Mouse (Mus musculus) adipocyte (in vitro differentiated cells): ENCODE measurements around the gene Akain1.

ENCODE experiments used
- DNase-seq: peaks from one replicate; pipeline ENCODE4 v3.0.0-alpha.2; 2016; ENCODE audit warnings: low spot score

The Akain1 gene

DNA sequence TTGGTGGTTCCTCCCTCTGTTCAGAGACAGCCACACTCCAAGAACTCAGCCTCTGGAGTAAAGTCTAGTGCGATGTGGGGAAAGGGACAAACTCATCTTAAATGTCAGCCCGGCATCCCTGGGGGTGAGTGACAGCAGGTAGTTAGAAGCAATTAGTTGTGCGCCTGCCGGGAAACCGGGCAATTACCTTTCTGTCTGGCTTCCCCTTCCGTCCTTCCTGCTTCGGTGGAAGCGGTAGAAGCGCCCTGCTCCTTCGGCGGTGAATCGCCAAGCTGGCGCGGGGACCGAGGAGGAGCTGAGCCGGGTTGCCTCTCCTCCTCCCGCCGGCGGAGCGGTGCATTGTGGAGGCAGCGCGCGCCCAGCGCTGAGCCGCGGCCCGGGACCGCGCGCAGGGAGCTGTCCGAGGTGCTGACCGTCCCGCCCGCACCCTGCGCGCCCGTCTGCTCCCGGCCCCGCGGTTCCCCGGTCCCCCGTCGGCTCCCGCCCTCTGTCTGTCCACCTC, at the start of gene Akain1:
Gene Akain1, plus strand, starts transcription at position 337 of the 502 bp plus-strand sequence.
- DNase-seq, result no peak

DNA sequence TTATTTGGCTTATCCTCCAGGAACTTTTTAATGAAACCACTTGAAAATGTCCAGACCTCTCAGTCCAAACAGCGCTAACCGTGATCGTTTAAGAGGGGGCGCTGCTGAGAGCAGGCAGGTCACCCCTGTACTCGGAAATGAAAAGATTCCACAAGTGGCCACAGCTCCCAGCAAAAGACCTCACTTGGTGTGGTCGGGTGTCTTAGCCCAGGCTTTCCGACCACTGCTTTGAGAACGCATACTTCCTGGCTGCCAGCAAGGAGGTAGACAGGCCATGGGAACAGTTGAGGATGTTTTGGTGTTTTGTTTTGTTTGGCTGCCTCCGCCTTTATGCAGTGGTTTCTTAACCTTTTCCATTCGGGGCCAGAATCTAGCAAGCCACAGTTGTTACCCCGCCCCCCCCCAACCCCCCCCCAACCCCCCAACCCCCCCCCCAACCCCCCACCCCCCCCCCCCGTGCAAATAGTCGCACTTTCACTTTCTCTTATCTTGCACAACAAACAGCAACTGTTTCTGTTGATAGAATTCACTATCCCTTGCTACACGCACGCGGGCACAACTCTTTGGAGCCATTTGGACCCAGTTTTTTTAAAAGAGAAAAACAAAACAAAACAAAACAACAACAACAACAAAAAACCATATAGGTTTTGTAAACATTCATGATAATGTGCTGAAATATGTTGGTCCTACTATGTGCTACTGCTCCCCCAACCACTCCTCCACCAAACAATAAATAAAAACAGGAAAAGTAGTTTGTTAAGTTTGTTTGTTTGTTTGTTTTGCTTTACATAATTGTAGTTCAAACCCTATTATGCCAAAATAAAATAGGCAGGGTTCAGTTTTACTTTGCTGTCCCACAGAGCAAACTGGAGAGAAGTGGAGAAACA, 42.7 kb upstream of the Akain1 start:
- DNase-seq, result peak; percentile 73

DNA sequence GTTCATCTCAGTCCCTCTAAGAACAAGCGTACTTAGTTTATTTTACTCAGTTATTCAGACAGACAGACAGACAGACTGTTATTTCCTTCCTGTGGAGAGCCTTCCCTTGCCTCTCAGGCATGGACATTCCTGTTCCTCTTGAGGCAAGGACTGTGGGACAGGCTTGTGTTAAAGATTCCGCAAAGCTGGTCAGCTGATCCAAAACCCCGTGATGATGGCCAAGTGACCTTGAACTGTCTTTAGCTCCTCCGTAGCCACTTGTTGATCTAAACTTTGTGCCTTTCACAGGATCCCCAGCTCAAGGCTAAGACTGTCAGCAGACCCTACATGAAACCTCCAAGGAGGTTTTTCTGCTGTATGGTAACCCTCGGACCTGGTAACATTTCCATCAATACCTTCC, 42.0 kb upstream of the Akain1 start:
- no peak for DNase-seq

- no peak for DNase-seq
These were observed 41.0 kb upstream of the Akain1 start for GRCm38 (mm10) chr17:69398092-69398491.

DNA sequence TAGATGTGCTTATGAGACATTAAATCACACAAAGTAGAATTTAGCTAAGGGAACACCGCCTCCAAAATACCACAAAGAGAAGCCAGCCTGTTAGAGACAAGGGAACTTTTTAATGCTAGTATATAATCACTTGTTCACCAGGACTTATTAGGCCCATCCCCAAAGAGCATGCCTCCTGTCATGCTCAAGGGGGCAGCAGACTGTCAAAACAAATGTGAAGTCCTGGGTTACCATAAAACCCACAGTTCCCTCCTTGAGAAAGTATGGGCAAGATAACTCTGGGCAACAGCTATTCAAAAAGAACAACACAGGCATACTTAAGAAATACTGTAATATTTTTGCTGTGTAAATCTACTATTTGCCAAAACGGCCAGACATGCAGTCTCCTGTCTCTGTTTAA, 38.0 kb upstream of the Akain1 start:
- DNase-seq, result peak; percentile 57

DNA sequence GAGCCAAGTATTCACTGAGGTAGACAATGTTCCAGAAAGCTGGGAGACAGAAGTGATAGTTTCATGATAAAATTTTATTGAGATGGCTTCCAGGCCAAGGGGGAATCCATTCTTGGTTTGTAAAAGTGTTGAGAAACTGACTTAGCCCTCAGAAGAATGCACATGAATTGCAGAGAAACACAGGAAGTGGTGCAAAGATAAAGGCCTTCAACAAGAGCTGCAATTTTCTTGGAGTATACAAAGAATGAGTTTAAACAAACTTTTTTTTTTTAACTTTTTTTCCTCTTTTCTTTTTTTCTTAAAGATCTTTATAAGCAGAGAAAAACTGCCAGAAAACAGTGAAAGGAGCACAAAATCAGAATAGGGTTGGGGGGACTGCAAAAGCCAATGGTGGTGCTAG, 23.0 kb upstream of the Akain1 start:
- DNase-seq, result no peak

DNA sequence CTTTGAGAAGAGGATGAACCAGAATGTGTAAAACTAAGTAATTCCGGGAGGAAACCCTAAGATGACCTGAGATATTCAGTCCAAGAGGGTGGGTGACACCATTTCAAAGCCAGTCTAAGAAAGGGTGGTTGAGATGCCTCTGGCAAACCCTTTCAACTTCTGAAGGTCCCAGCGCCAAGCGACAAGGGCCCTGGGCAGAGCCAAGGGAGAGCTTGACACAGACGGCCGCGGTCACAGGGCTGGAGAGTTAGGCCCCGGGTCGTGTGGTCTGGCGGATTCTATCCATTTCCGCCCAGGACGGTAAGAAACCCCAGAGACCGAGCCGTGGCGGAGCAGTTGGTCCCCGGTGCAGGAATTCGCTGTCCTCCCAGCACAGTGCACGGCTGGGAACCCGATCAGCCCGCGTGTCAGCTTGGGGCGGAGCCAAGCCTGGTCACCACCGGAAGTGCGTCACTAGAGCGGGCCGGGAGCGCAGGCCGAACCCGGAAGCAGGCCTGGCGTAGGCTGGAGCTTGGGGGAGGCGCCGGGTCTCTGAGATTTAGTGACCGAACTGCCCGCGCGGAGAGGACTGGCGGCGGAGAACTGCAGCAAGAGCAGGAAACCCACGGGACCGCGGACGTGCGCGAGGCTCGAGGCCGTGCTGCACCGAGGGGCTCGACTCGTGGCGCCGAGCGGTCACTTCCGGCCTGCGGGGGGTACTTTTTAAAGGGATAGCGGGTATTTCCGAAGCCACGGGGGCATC, 22.0 kb upstream of the Akain1 start:
- peak; percentile 97 for DNase-seq

- no peak for DNase-seq
These were observed 21.3 kb upstream of the Akain1 start for GRCm38 (mm10) chr17:69417724-69418373.

DNA sequence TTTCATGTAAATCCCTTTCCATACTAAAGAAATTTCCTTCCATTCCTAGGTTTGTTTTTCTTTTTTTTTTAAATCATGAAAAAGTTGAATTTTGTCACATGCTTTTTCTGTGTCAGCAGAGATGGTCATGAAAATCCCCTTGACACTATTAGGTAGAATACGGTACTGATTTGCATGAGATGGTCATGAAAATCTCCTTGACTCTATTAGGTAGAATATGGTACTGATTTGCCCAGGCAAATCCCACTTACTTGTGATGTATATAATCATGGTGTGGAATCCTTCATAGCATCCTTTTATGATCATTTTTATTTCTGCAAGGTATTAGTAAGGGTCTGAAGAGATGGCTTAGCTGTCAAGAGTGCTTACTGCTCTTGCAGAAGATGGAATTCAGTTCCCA, 17.5 kb upstream of the Akain1 start:
- DNase-seq, result peak; percentile 50

DNA sequence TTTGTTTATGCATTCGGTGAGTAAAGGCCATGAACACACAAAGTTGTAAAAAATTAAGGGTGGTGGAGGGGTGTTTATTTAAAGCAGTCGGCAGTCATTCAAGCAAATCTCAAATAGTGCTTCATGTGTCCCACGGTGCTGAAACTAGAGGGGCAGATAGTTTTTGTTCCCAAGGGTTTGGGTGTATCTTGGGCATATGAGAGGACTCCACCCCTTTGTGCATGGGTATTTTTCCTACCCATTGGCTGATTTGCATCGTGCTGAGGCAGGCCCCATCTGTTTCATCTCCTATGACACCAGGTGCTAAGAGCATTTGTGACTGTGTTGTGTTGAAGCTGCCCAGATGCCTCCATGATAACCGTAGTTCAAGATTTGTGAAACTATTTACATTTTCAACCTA, 1.3 kb upstream of the Akain1 start:
- no peak for DNase-seq

GRCm38 (mm10) chr17:69438486-69438885, 640 bp upstream of the Akain1 start:
- DNase-seq, result no peak

DNA sequence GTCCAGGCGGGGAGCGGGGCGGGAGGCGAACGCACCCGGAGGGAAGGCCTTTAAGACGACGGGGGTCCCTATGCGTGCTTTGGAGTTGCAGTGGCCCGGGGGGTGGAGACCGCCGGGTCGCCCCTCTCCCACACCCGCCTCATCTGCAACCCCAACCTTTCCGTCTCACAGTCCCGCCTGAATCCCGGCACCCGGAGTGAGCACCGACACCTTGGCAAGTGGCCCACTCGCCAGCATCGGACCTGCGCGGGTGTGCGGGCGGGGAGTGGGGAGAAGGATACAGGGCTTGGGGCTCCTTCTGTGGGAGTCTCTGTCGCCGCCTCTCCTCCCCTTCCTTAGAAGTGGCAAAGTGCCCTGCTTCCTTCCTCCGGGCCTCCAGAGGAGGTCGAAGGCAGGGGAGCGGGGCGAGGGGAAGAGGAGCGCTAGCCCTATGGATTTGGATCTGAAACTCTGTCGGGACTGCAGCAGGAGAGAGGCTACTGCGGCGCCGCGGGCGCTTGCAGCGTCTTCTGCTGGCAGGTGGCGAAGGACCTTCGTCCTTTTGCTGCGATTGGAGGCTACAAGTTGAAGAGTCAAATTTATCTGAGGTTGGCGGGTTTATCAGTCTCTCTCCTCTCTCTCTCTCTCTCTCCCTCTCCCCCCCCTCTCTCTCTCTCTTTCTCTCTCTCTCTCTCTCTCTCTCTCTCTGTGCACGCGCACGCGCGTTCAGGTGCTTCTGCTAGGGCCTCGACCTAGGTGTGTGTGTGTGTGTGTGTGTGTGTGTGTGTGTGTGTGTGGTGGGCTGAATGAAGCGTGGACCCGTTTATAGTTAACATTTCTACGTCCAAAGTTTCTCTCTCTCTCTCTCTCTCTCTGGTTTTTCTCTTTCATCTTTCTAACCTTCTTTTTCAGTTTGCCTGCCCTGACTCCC, 700 bp downstream of the Akain1 start:
- no peak for DNase-seq

DNA sequence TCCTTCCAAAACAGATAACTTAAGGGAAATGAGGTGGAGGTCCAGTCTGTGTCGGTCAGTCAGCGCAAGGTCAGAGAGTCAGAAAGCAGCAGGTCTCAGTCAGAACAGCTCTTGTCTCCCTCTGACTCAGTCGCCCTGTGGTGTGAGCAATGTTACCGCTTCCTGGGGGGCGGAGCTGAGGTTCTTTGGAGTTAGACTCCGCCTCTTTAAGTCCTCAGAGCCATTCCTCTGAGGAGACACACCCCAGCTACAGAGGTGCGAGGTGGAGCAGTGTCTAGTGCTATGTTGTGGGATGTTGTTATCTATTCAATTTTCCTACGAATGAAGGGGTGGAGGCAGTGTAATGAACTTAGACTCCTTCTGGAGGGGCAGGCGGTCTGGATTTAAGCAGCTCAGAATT, 1.9 kb downstream of the Akain1 start:
- no peak for DNase-seq

GRCm38 (mm10) chr17:69448679-69449078, 9.6 kb downstream of the Akain1 start:
- no peak for DNase-seq

DNA sequence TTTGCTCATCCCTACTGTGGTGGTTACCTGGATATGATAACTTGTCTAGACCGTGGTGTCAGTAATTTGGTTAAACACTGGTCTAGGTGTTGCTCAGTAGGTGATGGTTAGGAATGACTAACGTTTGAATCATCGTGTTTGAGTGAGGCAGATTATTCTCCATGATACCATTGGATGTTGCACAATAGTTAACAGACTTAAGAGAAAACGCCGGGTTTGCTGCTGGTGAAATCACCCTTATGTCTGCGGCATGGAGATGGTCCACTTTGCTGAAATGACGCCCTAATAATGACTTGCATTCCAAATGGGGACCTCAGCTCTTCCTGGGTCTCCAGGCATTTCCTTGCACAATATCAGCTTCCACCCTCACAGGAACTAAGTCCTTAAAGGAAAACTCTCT, 22.6 kb downstream of the Akain1 start:
- no peak for DNase-seq

DNA sequence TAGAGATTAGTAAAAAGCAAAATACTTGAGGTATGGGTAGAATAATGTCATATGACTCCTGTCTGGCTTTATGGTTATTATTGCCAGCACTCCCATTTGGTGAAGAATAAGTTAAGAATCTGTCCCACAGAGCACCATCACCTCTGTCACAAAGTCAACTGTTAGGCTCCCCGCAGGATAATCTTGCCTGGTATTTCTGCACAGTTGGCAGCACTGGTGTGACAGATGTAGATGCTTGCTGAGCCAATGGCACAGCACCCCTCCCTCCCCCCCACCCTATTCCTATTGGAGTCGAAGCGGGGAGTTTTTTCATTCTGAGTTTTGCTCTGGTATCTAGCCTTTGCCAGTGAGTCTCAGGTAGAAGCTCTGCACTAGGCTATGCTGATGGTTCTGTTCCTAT, 23.9 kb downstream of the Akain1 start:
- DNase-seq, result no peak

GRCm38 (mm10) chr17:69471171-69471570, 32.0 kb downstream of the Akain1 start:
- no peak for DNase-seq

- DNase-seq, result no peak
These were observed 33.3 kb downstream of the Akain1 start for GRCm38 (mm10) chr17:69472401-69472800.

DNA sequence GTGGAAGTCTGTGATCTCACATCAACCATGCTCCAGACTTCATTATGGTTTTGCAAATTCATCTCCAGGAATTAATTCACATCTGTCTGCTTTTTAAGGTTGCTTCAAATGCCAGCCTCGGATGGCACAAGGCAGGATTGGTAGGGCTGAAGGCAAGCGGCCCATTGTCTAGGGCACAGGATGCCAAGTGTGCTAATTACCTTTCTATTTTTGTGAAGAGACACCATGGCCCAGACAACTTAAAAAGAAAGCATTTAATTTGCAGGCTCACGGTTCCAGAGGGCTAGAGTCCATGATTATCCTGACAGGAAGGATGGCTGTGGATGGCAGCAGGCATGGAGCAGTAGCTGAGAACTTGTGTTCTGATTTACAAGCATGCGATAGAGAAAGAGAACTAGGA, 35.0 kb downstream of the Akain1 start:
- no peak for DNase-seq

DNA sequence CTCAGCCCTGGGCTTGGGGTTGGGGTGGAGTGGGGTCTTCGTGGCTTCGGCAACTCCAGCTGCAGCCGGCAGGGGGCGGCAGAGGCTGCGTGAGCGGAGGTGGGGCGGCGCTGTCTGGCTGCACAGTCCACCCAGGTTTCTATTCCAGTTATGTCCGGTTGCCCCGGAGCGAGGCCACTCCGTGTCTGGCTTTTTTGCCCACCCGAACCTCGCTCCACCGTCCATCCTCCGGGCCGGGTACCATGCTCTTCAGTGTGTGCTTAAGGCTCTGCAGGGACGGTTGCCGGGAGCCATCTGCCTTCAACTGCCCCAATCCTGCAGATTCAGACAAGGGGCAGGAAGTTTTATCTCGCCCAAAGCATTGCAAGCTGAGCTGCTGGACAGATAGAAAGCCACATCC, 36.3 kb downstream of the Akain1 start:
- DNase-seq, result no peak

DNA sequence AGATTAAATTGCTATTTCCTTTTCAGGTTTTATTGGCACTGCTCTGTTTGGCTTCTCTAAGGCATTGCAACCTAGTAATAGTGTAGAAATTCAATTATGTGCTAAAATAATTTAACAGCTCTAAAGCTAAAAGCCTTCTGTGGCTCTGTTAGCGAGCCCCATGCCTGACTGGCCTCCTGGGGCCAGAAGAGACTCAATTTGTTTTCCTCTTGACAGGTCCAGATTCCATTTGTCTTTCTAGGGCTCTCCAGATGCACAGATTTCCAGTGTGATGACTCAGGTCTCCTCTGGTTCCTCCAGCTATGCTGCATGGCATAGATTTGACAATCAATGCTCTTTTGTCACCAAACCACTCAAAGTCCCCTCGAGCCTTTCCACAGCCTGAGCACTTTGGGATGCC, 38.4 kb downstream of the Akain1 start:
- DNase-seq, result no peak

DNA sequence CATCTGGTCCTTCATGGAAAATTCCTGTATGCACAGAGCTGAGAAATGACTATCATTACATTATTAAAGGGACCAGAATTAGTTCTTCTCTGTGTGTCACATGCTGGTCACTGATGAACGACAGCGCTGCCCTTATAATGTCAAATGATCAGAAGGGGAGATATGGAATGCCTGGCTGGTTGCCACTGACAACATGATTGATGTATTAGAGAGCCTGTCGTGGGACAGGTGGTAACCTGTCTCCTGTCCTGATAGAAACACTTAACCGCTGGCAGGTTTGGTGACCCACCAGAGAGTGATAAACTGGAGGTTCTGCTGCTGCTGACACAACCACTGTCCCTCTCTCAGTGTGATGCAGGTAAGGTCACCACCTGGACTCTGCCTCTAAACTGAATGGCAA, 40.1 kb downstream of the Akain1 start:
- no peak for DNase-seq
